Mouse (Mus musculus) neutrophil, adult 5-6 weeks (primary cell): Measurements from ENCODE around the gene Actn2. TPM values are rescaled to one million over a fixed set of nuclear protein-coding genes. Genes with fewer than 3 reads are reported as not detected.

Experiments
- ATAC-seq: fragments of 151-379, 151-347 bp; 2 replicates; pipeline ENCODE4 v1.8.0; 2017; ENCODE audit warnings: mild to moderate bottlenecking, moderate TSS enrichment; ENCODE audit not compliant: insufficient number of reproducible peaks, poor library complexity, low FRiP score, severe bottlenecking; ENCODE audit errors: extremely low read depth
- total RNA-seq: library from RNA; stranded (forward); fragments of 200-1000 nt; gene quantifications from 2 replicates; pipeline ENCODE4 v1.2.3, GENCODE M21; 2017

The Actn2 gene
- total RNA-seq, 1 experiment from 2014 or later: 0.70 TPM

- ATAC-seq: no peak
Measured at GRCm38 (mm10) chr13:12267971-12268370, 72.6 kb downstream of the Actn2 start.

GRCm38 (mm10) chr13:12267097-12267496 lies 73.5 kb downstream of the Actn2 start:
- ATAC-seq: no peak

- no peak for ATAC-seq
Measured at GRCm38 (mm10) chr13:12263996-12264395, 76.6 kb downstream of the Actn2 start.

DNA sequence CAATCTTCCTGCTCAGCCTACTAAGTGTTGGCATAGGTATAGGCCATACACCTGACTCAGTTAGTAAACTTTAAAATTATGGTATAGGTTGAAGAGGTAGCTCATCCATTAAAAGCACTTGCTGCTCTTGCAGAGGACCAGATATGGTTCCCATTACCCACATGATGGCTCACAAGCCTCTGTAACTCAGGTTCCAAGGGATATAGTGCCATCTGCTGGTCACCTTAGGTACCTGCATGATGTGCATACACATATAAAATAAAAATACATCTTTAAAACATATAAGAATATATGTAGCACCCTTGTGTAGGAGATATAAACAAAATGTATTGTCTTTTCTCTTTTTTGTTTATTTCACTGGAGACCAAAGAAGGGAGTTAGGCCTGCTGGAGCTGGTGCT lies 79.1 kb downstream of the Actn2 start:
- no peak for ATAC-seq

DNA sequence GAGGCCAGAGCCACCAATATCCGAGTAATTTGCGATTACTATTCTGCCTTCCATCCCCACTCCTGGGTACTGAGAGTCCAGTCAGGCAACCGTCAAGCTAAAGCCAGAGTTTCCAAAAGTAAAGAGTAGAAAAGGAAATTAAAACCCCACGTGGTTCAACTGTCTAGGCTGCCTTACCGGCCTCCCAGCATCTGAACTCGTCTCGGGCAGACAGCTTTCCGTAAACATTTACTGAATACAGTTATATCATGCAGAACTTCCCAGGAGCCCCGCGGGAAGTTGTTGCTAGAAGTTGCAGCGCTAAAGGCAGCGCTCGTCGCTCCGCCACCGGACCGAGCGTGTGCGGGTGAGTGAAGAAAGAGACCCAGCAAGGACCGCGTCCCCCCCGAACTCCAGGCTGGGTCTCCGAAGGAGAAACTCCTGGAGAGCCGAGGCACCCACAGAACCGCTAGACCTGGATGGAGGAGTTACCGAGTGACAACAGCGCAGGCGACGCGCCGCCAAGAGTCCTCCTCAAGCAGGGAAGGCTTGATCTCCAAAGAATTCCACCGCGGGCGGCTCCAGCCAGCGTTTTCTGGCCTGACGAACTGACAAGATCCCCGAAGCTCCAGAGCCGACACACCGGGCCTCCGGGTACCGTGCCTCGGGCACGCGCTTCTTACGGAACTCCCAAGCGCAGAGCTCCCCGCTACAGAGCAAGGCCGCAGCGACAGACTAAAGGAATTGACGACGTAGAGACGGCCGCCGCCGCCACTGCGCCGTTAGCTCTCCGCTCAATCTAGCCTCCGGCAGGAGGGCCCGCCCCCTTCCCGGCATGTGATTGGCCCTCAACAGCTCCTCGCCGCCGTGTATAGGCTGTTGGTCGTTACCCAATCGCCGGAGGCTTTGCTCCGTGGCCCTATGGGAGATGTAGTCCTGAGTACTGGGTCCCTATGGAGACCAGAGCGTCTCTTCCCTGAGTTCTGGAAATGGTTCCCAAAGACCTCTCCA lies 82.9 kb downstream of the Actn2 start, which contains the start of gene Mtr:
Gene Mtr, minus strand, starts transcription at position 723 of the 990 bp plus-strand sequence.
- ATAC-seq: peak; percentile 99

DNA sequence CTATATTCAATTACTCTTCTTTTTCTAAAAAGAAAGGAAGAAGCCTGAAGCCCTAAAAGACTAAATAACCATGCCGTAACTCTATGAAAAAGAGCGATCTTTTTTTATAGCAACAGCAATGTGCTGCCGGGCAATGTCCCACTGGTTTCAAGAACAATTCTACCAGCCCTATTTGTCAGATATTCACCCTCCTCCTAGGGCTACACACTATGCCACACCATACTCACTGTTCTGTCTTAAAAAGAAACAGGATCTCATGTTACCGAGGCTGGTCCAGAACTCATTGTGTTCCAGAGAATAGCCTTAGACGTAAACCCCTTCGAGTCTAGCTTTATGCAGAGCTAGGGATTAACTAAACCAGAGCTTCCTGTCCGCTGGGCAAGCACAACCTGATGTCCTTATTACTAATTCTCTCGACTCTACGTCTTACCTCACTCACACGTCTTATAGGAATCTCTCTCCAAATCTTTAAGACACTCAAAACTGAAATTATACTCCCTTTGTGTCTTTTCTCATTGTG lies 83.6 kb downstream of the Actn2 start:
- ATAC-seq: no peak

GRCm38 (mm10) chr13:12255911-12256705 lies 84.5 kb downstream of the Actn2 start:
- ATAC-seq: no peak

- ATAC-seq: no peak
Measured at GRCm38 (mm10) chr13:12250496-12250895, 90.1 kb downstream of the Actn2 start.

- ATAC-seq: no peak
Measured at GRCm38 (mm10) chr13:12249195-12249898, 91.2 kb downstream of the Actn2 start.

- no peak for ATAC-seq
Measured at GRCm38 (mm10) chr13:12245938-12246337, 94.6 kb downstream of the Actn2 start.

GRCm38 (mm10) chr13:12243991-12244390 lies 96.6 kb downstream of the Actn2 start:
- no peak for ATAC-seq

- ATAC-seq: no peak
Measured at GRCm38 (mm10) chr13:12232141-12232540, 108.4 kb downstream of the Actn2 start.

GRCm38 (mm10) chr13:12228248-12228647 lies 112.3 kb downstream of the Actn2 start:
- ATAC-seq: no peak

GRCm38 (mm10) chr13:12227606-12228005 lies 113.0 kb downstream of the Actn2 start:
- ATAC-seq: no peak

Other genes with a start within 250 kb of the Actn2 start
- 3.2 and 3.8 TPM in 2 replicates for gene Ryr2, start 233.8 kb downstream of the Actn2 start, total RNA-seq
- 19.4 and 21.6 TPM in 2 replicates for gene Mtr, start 82.6 kb downstream of the Actn2 start, total RNA-seq
- 50.9 and 71.2 TPM in 2 replicates for gene Heatr1, start 54.3 kb upstream of the Actn2 start, total RNA-seq
- 130 and 160 TPM in 2 replicates for gene Lgals8, start 124.2 kb upstream of the Actn2 start, total RNA-seq
- gene Edaradd, start 179.7 kb upstream of the Actn2 start, total RNA-seq: 10.2 and 10.7 TPM in 2 replicates
- gene Ero1lb, start 225.1 kb upstream of the Actn2 start, total RNA-seq: 80.3 and 87.4 TPM in 2 replicates